Mouse (Mus musculus) lung, embryonic 16.5 days (tissue): ENCODE results near the gene 1110017D15Rik. TPM values are rescaled to one million over a fixed set of nuclear protein-coding genes. Genes with fewer than 3 reads are reported as not detected.

ENCODE experiments used
- ATAC-seq: fragments of 200-750 bp; cut with Nextera tagmentation; 2 replicates; pipeline ENCODE4 v1.8.0; 2017; ENCODE audit warnings: low read depth, mild to moderate bottlenecking, moderate library complexity
- H3K27ac ChIP-seq: fragments of 300-500 bp; sonication (generic); 2 replicates; pipeline ENCODE4 v1.5.1; 2014; ENCODE audit warnings: mild to moderate bottlenecking, control low read depth, low read length
- H3K27me3 ChIP-seq: fragments of 300-500 bp; sonication (generic); 2 replicates; pipeline ENCODE4 v1.6.1; 2014; ENCODE audit warnings: low read depth, low read length, mixed read lengths; ENCODE audit not compliant: control insufficient read depth, insufficient read depth
- H3K36me3 ChIP-seq: fragments of 300-500 bp; sonication (generic); 2 replicates; pipeline ENCODE4 v1.6.1; 2014; ENCODE audit warnings: low read length; ENCODE audit not compliant: control insufficient read depth, insufficient read depth
- H3K4me1 ChIP-seq: fragments of 300-500 bp; sonication (generic); replicated peaks from 2 replicates; pipeline ENCODE4 v1.6.1; 2014; ENCODE audit warnings: low read length, mixed read lengths; ENCODE audit not compliant: control insufficient read depth, insufficient read depth
- H3K4me2 ChIP-seq: fragments of 300-500 bp; sonication (generic); 2 replicates; pipeline ENCODE4 v1.6.1; 2014; ENCODE audit warnings: low read depth, low read length, control low read depth
- H3K4me3 ChIP-seq: fragments of 300-500 bp; sonication (generic); 2 replicates; pipeline ENCODE4 v1.5.1; 2014; ENCODE audit warnings: mild to moderate bottlenecking, low read length, control low read depth
- H3K9ac ChIP-seq: fragments of 300-500 bp; sonication (generic); 2 replicates; pipeline ENCODE4 v1.6.1; 2014; ENCODE audit warnings: low read length, control low read depth
- H3K9me3 ChIP-seq: fragments of 300-500 bp; sonication (generic); 2 replicates; pipeline ENCODE4 v1.6.1; 2016; ENCODE audit warnings: low read length; ENCODE audit not compliant: control insufficient read depth
- WGBS: fragments of 180-500 bp; shearing (Covaris S2); extraction: QIAGEN DNeasy Blood & Tissue Kit; methylation state at CpG from one replicate; pipeline ENCODE4 v1.1.7; 2014; 5-methylcytosine and 5-hydroxymethylcytosine counted together
- polyA plus RNA-seq: library from polyadenylated mRNA; unstranded; fragments of >200 nt; fragmentation: Nextera tagmentation; extraction: Ambion mirVana; gene quantifications from 2 replicates; pipeline ENCODE4 v1.2.1, GENCODE M21; 2015

Gene 1110017D15Rik
- polyA plus RNA-seq, 1 experiment from 2014 or later = 15.7 TPM

DNA sequence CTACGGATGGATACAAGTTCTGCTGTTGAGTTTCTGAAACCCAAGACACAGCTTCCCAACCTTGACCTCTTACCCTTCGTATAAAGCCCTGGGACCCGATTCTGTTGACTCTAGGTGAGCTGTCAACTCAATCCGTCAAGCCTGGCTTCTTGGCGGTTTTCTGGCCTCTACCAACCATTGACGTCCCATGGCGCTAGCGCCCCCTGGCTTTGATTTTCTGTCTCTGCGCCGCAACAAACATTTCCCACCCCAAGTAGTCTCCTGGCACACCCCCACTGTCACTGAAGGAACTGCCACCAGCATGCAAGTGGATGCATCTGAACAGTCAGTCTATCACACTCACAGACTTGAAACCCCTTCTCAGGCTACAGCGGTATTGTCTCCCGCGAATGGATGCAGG is 11.0 kb downstream of the 1110017D15Rik start:
- ATAC-seq = no peak
- peaks cover 7% of the 10 kb centered on the region; the same call in 1 of the 2 replicates for H3K27me3 ChIP-seq
- peaks cover 12% of the 10 kb centered on the region for H3K4me1 ChIP-seq
- no peaks in the 10 kb centered on the region for H3K9me3 ChIP-seq
- no peak overlapping the region; the same call in 1 of the 2 replicates for H3K9ac ChIP-seq
- 13% methylated on average over 13 of the region's 13 CpGs for WGBS
- H3K36me3 ChIP-seq = no peaks in the 10 kb centered on the region
- peak overlapping the region; percentile 95 for H3K4me2 ChIP-seq
- no peak overlapping the region; the same call in 1 of the 2 replicates for H3K4me3 ChIP-seq
- H3K27ac ChIP-seq = no peak overlapping the region

DNA sequence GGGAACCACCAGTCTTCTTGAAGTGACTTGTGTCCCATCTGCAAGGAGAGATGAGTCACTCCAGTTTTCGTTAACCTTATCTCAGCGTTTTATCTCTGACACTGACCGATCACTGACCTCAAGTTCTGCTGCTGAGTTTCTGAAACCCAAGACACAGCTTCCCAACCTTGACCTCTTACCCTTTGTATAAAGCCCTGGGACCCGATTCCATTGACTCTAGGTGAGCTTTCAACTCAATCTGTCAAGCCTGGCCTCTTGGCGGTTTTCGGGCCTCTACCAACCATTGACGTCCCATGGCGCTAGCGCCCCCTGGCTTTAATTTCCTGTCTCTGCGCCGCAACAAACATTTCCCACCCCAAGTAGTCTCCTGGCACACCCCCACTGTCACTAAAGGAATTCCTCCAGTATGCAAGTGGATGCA is 12.0 kb downstream of the 1110017D15Rik start:
- Histone ChIP-seq H3K36me3 (no peaks in the 10 kb centered on the region), H3K27ac (no peak overlapping the region), H3K27me3 (peaks cover 17% of the 10 kb centered on the region), H3K4me3 (no peak overlapping the region), H3K9me3 (no peaks in the 10 kb centered on the region), H3K4me1 (peaks cover 12% of the 10 kb centered on the region), H3K4me2 (no peak overlapping the region), H3K9ac (no peak overlapping the region)
- ATAC-seq = no peak
- WGBS = 52% methylated on average over 11 of the region's 11 CpGs

DNA sequence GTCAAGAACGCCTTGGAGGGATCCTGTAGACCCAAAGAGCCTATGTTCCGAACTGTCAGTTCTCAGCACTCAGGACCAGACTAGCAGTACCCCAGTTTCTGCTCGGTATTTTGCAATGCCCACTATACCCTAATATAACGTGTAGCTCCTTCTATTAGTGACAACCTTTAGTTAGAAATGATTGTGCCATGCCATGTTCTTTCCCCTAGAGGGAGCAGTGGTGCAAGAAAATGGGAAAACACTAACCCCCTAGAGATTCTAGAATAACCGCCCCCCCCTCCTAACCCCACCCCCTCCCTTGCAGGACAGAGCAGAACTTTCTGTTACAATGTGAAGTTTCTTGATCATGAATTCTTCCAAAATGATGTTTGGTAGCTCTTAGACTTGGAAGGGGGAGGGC is 12.8 kb downstream of the 1110017D15Rik start:
- whole genome bisulfite sequencing = 66% methylated on average over 5 of the region's 5 CpGs

GRCm38 (mm10) chr4:41502986-41503412 is 14.1 kb downstream of the 1110017D15Rik start, which contains the start of gene AI464131:
Gene AI464131 (minus strand): TSS chr4:41503076.
- H3K4me3 ChIP-seq = peak within 1 kb of the TSS; percentile 55
- no peaks in the 10 kb centered on the region for H3K9me3 ChIP-seq
- peaks cover 24% of the 10 kb centered on the region for H3K4me1 ChIP-seq
- peak within 1 kb of the TSS; percentile 60 for H3K27ac ChIP-seq
- ATAC-seq = peak; percentile 96
- peak within 1 kb of the TSS; percentile 63 for H3K9ac ChIP-seq
- H3K27me3 ChIP-seq = peaks cover 38% of the 10 kb centered on the region
- WGBS = under 1% methylated on average over 18 of the region's 18 CpGs
- peak within 1 kb of the TSS; percentile 71 for H3K4me2 ChIP-seq
- no peaks in the 10 kb centered on the region for H3K36me3 ChIP-seq

More for the DNA sequence above, 12.8 kb downstream of the 1110017D15Rik start:
- no peaks in the 10 kb centered on the region for H3K36me3 ChIP-seq
- H3K27me3 ChIP-seq = peaks cover 25% of the 10 kb centered on the region
- no peak overlapping the region for H3K9ac ChIP-seq
- H3K4me3 ChIP-seq = no peak overlapping the region
- no peak overlapping the region for H3K27ac ChIP-seq
- no peaks in the 10 kb centered on the region for H3K9me3 ChIP-seq
- ATAC-seq = no peak
- H3K4me1 ChIP-seq = peaks cover 12% of the 10 kb centered on the region
- no peak overlapping the region for H3K4me2 ChIP-seq

GRCm38 (mm10) chr4:41502171-41502940 is 14.8 kb downstream of the 1110017D15Rik start:
- Histone ChIP-seq H3K9me3 (no peaks in the 10 kb centered on the region), H3K9ac (peak overlapping the region; percentile 63), H3K4me2 (peak overlapping the region; percentile 71), H3K4me3 (peak overlapping the region; percentile 55), H3K27me3 (peaks cover 42% of the 10 kb centered on the region), H3K27ac (peak overlapping the region; percentile 60), H3K4me1 (peaks cover 29% of the 10 kb centered on the region), H3K36me3 (no peaks in the 10 kb centered on the region)
- WGBS = 12% methylated on average over 20 of the region's 20 CpGs
- peak; percentile 66 for ATAC-seq

DNA sequence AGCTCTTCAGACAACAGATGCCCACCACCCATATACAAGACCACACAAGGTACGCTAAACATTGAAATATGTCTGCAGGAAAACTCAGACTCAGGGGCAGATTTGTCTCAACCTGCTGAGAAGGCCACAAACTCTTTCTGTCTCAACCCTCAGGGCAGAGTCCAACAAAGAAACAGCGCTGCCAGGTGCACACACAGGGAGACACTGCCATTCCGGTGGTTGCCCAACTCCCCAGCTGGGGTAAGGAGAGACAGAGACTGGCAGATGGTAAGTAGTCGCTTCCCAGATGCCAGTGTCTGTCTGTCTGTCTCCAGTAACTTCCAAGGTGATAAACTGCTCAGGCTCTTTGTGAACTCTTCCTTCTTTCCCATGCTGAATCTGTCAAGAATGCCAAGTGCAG is 16.3 kb downstream of the 1110017D15Rik start:
- Histone ChIP-seq H3K4me3 (no peak overlapping the region), H3K4me1 (peaks cover 21% of the 10 kb centered on the region), H3K27me3 (peaks cover 50% of the 10 kb centered on the region), H3K9me3 (no peaks in the 10 kb centered on the region), H3K4me2 (no peak overlapping the region), H3K9ac (no peak overlapping the region), H3K27ac (no peak overlapping the region), H3K36me3 (no peaks in the 10 kb centered on the region)
- ATAC-seq = no peak
- 69% methylated on average over 4 of the region's 4 CpGs for WGBS

- Histone ChIP-seq H3K9me3 (no peaks in the 10 kb centered on the region), H3K4me2 (no peak overlapping the region), H3K27ac (no peak overlapping the region), H3K4me3 (no peak overlapping the region), H3K27me3 (peaks cover 50% of the 10 kb centered on the region), H3K9ac (no peak overlapping the region), H3K36me3 (no peaks in the 10 kb centered on the region), H3K4me1 (peaks cover 21% of the 10 kb centered on the region)
- ATAC-seq = no peak
- WGBS = 65% methylated on average over 8 of the region's 8 CpGs
These were observed 17.5 kb downstream of the 1110017D15Rik start for GRCm38 (mm10) chr4:41499619-41500018.

- no peak for ATAC-seq
- Histone ChIP-seq H3K4me3 (peak overlapping the region; percentile 35), H3K27me3 (peaks cover 50% of the 10 kb centered on the region), H3K9ac (no peak overlapping the region), H3K4me1 (peaks cover 21% of the 10 kb centered on the region), H3K27ac (no peak overlapping the region), H3K36me3 (no peaks in the 10 kb centered on the region), H3K4me2 (peak overlapping the region; percentile 54), H3K9me3 (no peaks in the 10 kb centered on the region)
- 9% methylated on average over 43 of the region's 43 CpGs for WGBS
These were observed 18.2 kb downstream of the 1110017D15Rik start for GRCm38 (mm10) chr4:41498921-41499391.

DNA sequence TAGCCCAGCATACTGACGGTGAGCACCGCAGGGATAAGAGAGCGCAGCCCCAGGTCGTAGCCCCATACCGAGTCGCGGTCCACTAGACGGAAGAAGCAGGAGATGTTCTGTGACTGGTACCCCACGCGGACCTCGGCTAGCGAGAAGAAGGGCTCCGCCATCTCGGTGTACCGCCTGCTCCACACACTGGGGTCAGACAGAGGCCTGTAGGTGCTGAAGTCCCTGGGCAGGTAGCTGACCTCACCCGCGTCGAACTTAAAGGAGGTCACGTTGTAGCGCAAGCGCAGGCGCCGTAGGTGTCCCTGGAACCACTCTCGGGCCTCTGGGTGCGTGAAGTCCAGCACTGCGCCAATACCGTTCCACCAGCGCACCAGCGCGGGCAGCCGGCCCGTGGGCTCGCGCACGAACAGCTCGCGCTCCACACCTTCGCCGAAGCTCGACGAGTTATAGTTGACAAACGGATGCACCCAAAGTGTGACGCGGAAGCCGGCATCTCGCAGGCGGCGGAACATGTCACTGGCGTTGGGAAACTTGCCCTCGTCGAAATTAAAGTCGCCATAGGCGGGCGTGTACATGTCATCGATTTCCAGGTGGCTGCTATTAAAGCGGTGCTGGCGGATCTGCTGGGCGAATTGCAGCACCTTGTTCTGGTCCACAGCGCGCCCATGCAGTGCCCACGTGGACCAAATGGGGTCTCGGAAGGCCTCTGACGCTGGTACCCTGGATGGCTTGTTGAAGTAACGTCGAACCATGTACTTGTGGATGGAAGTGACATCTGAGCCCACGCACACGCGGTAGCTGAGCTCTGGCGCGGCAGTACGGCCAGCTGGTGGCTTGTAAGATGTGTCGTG is 18.9 kb downstream of the 1110017D15Rik start:
- WGBS = 6% methylated on average over 72 of the region's 72 CpGs
- H3K36me3 ChIP-seq = no peaks in the 10 kb centered on the region

More for the DNA sequence above, 18.9 kb downstream of the 1110017D15Rik start:
- no peak for ATAC-seq
- peaks cover 21% of the 10 kb centered on the region for H3K4me1 ChIP-seq
- peaks cover 50% of the 10 kb centered on the region for H3K27me3 ChIP-seq
- H3K9me3 ChIP-seq = no peaks in the 10 kb centered on the region
- peak overlapping the region; percentile 35 for H3K4me3 ChIP-seq
- H3K4me2 ChIP-seq = peak overlapping the region; percentile 54
- H3K9ac ChIP-seq = peak overlapping the region; percentile 13; the same call in 1 of the 2 replicates
- no peak overlapping the region for H3K27ac ChIP-seq
